Mouse (Mus musculus): ENCODE measurements around the gene Itga7.
A peak's percentile ranks its signal among the peaks of the same experiment; 100 is the strongest.

Itga7 gene

DNA sequence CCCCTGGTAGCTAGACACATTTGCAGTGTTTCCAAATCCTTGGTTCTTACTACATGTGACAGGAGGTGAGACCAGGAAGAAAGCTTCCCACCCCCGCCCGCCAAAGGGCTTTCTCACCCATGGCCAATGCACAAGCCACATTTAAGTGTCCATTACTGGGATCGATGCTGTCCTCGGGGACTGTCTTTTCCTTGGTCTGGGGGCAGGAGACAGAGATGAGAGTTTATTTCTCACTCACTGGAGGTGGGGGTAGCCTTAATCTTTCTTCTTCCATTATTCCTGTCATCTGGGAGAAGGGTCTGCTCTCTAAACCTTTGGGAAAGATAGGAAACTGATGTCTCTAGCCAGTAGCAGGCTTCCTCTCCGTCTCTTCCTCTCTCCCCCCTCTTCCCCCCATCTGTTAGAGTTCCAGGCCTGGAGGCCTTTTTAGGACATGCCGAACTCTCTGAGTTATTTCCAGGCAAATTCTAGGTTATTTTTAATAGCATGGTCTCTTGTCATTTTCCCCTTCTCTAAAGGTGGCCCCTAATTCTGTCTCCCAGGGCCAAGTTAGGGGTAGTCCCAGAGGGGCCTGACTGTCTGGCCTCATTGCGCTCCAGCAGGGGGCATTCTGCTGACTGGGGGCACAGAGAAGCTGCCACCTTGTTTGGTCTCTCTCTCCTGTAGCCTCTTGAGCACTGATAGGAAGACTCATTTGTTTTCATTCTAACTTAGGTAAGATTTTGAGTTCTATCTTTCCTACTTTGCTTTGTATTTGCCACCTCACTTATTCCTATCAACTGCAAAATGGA is 1.6 kb downstream of the Itga7 start:
- no peak for DNase-seq (ENCODE audit: extremely low spot score, low spot score)

DNA sequence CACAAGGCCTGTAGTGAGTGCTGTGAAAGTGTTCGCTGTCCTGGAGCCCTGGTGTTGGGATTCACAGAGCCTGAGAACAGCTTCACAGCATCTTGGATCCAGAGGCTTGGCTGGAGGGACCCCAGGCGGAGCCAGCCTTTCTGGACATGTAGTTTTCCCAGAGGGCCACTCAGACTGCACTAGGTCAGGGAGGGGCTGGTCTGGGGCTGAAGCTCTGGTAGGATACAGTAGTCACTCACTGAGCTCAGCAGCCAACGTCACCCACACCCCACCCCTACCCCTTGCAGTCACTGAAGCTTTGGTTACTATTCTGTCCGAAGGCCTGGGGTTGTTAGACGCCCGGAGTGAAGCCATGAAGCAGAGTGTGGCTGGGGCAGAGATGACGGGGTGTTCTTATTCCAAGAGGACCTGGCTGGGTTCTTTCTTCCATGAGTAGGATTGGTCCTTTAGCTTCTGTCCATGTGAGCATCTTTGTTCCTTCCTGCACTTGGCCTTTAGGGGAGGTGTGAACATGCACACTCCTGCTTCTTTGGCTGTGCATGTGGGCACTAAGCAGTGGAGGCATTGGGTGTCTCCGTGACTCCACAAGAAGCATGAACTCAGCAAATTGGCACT is 2.3 kb downstream of the Itga7 start:
- DNase-seq (ENCODE audit: extremely low spot score, low spot score) = no peak

DNA sequence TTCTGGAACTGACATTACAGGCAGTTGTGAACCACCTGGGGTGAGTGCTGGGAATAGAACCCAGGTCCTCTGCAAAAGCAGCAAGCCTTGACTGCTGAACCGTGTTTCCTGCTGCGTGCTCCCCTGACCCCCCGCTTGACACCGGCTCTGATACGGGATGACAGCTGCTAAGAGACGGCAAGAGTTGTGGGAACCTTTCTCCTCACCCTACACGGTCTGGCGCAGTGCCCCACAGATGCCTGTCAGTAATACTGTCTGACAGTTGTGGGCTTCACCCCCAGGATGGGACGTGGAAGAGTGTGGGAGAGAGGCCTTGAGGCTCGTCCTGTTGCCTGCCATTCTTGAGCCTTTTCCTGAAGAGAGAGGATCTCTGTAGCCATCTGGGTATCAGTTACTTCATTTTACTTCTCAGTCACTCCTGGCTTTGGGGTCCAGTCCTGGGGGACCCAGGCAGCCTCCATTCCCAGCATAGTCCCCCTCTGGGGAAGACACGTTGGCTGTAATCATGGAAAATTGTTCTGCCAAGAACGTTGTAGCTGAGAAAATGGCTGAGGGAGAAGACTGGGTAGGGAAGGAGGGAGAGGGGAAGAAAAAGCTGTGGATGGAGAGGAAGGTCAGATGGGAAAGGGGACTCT is 4.3 kb downstream of the Itga7 start:
- DNase-seq (ENCODE audit: extremely low spot score, low spot score) = no peak

DNA sequence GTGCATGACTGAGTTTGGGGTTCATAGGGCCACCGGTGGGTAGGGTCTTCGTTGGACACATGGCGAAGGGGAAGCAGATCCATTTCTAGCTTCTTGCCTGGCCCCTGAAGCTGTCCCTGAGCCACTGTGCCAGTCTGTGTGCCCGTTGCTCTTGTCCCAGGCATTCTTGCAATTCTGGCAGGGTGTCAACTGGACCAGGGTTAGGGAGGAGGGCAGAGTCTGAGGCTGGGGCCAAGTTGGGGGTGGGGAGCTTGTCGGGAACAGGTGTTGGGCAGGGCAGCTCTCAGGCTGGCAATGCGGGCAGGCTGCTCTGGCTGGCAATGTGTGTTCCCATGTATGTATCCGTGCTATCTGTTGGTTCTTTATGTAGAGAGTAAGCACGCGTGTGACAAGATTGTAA is 4.8 kb downstream of the Itga7 start:
- DNase-seq (ENCODE audit: extremely low spot score, low spot score) = no peak

DNA sequence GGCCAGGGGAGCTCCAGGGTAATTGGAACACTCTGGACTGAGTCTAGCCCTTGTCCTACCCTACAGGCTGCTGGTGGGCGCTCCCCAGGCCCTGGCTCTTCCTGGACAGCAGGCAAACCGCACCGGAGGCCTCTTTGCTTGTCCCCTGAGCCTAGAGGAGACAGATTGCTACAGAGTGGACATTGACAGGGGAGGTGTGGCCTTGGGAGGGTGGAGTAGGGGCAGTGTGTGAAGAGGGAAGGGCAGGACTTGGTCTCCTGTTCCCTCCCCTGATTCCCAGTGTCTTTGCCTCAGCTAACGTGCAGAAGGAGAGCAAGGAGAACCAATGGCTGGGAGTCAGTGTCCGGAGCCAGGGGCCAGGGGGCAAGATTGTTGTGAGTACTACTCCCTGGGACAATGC is 5.4 kb downstream of the Itga7 start:
- no peak for DNase-seq (ENCODE audit: extremely low spot score, low spot score)

DNA sequence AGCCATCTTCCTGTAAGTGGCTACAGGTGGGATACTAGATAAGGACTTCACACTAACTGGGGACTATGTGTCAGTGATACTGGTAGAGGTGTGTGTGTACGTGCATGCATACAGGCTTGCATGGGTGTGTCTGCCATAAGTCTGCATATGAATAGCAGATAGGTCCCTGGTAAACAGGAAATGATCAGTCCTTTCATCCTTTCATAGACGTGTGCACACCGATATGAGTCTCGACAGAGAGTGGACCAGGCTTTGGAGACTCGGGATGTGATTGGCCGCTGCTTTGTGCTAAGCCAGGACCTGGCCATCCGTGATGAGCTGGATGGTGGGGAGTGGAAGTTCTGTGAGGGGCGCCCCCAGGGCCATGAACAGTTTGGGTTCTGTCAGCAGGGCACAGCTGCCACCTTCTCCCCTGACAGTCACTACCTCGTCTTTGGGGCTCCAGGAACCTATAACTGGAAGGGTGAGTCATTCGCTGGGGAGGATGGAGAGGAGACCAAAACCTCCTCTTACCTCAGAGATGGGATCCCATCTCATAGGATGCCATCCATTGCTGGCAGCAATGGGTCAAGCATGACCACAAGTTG is 7.0 kb downstream of the Itga7 start:
- no peak for DNase-seq (ENCODE audit: extremely low spot score, low spot score)

DNA sequence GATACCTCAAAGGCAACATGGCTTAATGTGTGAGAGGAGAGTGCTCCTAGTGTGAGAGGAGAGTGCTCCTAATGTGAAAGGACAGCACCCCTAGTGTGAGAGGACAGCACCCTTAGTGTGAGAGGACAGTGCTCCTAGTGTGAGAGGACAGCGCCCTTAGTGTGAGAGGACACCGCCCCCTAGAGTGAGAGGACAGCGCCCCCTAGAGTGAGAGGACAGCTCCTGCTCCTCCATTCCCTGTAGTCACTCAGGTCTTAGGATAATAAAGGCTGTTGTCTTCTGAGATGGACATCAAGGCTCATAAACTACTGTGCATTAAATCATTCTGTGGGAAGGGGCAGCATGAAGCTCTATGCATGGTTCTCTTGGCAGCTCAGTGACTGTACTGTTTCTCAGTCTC is 12.1 kb downstream of the Itga7 start:
- DNase-seq (ENCODE audit: extremely low spot score, low spot score) = no peak

DNA sequence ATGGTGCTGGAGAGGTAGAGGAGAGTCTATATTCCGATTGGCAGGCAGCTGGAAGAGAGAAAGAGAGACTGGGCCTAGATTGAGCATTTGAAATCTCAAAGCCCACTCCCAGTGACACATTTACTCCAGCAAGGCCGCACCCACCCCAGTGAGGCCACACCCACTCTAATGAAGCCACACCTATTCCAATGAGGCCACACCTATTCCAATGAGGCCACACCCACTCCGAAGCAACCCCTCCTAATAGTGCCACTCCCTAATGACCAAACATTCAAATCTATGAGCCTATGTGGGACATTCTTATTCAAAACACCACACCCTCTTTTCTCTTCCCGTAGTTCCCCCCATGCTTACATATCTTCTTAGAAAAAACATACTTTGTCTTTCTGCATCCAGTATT is 13.9 kb downstream of the Itga7 start:
- DNase-seq (ENCODE audit: extremely low spot score, low spot score) = no peak

DNA sequence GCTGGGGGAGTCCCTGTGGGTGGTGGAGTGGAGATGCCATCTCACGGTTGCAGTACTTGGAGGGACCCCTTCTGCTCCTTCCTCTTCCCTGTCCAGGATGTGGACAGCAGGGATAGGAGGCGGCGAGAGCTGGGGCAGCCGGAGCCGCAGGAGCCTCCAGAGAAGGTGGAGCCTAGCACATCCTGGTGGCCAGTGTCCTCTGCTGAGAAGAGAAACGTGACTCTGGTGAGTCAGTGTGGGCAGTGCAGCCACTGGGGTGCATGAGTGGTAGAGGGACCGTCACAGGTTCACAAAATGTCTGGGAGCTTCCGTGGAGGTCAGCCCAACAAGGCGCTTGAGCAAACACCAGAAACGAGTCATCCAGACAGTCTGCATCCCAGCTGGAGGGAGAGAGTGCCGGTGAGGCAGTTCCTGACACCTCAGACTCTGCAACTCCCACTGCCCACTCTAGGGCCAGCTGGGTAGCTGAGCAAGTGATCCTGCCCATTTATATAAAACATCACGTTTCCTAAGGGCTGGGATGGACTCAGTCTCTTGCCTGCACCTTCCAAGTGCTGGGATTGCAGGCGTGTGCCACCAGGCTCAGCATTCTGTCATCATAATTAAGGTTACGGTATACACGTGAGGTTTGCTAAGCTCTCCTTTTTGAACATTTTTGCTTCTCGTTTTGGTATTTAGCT is 16.7 kb downstream of the Itga7 start:
- DNase-seq (ENCODE audit: extremely low spot score, low spot score) = no peak

DNA sequence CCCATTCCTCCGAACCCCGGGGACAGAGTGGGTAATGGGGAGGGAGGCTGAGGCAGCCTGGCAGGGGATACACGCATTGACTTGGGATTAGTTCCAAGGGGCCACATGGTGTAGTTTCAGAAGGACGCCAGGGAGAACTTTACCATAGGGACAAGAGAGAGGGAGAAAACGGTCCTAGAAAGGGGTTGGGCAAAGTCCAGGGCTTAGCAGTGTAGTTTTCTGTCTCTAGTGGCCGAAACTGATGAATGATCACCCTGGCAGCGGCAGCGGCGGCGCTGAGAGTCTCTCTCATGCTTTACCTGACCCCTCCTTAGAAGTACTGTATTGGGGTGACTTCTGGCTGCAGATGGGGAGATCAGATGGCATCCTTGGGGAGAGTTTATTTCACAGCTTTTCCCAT is 24.7 kb downstream of the Itga7 start:
- DNase-seq (ENCODE audit: extremely low spot score, low spot score) = no peak

DNA sequence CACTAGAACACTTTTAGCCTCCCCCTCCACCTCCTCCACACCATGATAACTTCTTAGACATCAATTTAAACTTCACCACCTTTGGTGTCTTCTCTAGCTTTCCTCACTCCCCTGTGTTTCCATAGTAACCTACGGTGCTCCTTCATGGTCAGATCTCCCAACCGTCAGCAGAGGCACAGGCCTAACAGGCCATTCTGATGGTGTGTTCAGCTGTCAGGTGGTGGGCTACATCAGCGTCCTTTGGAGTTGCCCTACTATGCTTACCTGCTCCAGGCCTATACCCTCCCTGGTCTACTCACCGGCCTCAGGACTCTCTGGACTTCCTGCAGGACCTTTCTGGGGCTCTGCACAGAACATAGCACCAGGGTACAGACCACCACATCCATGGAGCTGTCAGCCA is 26.5 kb downstream of the Itga7 start:
- DNase-seq (ENCODE audit: extremely low spot score, low spot score) = no peak

DNA sequence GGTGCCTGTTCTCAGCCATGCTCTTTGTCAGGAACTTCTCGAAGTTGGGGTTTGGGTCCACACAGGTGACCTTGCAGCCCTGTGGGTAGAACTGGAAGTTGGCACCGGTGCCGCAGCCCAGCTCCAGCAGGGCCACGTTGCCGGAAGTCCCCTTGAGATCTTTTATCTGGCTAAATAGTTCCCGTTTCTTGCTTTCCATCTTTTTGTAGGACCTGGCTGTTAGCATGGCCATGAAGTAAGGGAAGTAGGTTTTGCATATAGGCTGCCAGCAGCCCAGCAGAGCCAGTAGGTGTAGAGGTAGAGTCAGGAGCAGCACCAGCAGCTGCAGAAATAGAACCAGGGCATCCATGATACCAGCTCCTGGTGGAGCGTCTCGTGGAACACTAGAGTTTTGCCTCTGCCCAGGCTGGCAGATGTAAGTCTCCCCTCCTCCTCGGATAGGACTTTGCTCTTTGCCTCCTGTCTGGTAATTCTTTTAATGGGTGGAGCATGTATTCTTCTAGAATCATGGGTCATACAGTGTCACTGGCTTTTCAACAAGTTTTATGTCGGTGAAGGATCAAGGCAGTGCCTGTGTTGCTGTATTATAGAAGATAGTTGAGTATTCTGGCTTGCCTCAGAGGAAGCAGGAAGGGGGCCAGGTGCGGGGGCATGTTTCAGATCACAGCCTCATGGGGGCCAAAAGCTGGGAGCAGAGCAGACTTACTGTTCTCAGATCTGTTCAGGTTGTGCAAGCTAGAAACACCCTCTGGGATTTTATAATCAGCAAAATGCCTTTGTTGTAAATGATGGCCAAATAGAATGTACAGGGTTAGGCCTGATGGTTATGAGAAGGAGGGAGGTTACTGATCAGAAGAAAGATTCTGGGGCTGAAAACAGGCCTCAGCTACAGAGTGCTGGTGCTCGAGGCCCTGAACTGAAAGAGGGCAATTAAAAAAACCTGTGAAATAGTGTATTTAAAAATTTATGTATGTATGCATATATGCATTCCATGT is 27.3 kb downstream of the Itga7 start, which contains the start of gene Mettl7b:
Gene Mettl7b, minus strand, starts transcription at position 399 of the 995 bp plus-strand sequence.
- no peak for DNase-seq (ENCODE audit: extremely low spot score, low spot score)

DNA sequence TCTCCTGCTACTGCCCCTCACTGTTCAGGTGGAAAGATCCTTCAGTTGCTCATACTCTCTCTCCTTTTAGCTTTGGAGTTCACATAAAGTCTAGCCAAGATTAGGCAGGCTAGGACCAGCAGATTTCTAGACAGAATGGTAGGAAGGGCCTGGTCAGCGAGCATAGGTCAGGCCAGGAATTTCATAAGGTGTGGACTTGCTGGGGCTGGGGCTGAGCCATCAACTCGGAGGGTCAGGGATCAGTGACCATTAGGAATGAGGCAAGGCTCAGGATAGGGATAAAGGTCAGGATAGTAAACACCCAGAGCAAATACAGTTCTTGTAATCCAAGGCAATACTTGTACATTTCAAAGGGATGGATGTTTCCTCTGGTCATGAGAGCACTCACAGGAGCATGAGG is 31.3 kb downstream of the Itga7 start:
- DNase-seq (ENCODE audit: extremely low spot score, low spot score) = no peak

DNA sequence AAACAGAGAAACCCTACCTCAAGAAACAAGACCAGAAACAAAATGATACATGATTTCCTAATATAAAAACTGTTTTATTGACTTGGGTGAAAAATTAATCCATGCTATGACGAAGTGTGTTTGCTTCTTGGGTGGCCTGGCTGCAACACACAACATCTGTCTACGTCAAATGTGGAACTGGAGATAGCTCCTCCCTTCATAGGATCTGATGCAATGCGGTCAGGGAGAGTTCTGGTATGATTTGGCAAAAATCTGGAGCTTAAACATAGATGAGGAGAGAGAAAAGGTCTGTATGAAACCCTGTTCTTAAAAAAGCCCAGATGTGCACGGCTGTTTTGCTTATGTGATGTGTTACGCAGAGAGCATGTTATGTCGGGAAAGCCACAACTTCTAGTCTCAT is 32.3 kb downstream of the Itga7 start:
- no peak for DNase-seq (ENCODE audit: extremely low spot score, low spot score)

DNA sequence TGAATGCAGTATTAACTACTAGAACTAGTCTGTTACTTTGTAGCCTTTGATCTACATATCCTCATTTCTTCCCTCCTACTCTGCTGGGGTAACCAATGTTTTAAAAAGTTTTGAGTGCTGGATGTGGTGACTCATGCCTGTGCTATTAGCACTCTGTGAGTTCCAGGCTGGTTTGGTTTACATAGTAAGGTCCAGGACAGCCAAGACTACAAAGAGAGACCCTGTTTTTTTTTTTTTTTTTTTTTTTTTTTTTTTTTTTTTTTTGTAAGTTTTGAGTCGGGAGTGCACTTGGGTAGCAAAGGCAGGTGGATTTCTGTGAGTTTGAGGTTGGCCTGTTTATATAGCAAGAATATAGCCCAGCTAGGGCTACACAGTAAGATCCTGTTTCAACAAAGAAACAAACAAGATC is 34.7 kb downstream of the Itga7 start:
- no peak for DNase-seq (ENCODE audit: extremely low spot score, low spot score)

DNA sequence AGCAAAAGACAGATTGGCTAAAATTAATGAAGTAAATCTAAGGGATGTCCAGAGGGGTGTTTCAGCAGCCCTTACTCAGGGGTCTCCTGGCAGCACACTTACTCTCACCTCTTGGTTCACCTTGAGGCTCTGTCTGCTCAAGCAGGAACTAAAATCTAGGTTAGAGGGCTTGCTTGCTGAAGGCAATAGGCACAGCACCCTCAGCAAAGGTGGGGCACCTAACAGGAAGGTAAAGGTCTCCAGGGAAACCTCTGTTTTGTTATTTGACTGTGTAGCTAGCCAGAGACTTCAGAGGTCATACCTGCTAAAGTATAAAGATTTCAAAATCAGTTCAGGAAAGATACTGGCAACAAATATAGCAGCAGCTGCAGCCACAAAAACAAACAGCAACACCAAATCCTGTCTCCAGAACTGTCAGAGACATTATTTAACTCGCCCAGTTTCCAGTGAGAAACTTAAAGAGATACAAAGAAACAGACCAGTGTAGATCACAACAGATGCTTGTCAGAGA is 37.2 kb downstream of the Itga7 start:
- no peak for DNase-seq (ENCODE audit: extremely low spot score, low spot score)

DNA sequence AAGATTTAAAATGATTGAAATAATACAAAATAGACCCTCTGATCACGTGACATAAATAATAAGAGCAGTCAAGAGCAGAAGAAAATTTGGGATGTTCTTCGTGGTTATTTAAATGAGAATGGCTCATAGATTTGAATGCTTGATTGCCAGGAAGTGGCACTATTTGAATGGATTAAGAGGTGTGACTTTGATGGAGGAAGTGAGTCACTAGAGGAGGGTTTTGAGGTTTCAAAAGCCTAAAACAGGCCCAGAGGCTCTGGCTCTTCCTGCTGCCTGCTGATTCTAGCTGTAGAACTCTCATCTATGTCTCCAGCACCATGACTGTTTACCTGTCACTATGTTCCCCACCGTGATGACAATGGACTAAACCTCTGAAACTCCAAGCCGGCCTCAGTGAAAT is 39.2 kb downstream of the Itga7 start:
- DNase-seq (ENCODE audit: extremely low spot score, low spot score) = no peak

DNA sequence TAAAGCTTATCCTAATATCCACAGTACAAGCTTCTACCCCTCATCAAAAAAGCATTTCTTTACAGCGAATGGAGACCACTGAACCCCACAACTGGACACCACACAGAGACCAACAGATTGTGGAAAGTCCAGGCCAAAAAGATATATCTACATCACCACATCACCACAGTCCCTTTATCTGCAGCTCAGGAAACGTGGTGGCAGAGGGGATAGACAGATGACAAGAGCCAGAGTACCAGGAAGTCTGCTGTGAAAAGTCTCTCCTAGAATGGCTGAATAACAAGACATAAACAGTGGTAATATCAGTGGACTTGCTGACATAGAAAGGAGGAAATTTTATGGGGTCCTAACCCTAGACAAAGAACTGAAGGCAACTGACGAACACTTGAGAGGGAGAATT is 42.8 kb downstream of the Itga7 start:
- no peak for DNase-seq (ENCODE audit: extremely low spot score, low spot score)

DNA sequence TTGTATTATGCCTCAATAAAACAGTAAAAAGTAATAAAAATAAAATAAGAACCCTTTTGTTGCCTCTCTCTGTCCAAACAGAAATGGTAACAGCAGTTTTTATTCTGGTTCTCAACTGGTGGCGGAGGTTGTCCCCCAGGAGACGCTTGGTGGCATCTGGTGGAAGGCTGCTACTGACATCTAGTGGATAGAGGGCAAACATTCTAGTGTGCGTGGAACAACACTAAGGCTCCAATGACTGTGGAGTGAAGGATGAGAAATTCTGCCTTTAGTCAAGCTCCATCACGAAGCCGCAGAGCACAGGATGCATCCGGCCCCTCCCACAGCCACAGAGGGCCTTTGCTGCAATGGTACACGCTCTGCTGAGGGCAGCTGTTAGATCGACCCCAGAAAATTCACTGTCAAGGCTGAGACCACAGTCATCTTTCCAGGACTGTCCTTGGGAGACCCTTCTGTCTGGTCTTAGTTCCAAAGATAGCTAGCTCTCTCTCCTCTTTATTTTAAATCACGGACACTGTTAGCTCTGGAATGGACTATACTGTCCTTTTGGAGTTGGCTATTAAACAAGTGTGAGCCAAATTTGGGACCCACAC is 44.0 kb downstream of the Itga7 start:
- DNase-seq (ENCODE audit: extremely low spot score, low spot score) = peak; percentile 27
